Mouse (Mus musculus): ENCODE measurements around the gene Ighmbp2. TPM values are rescaled to one million over a fixed set of nuclear protein-coding genes. Genes with fewer than 3 reads are reported as not detected.

Ighmbp2 gene
- total and polyA plus RNA-seq, 3 experiments, result 7.1 to 11.2 (median 10.3) TPM

GRCm38 (mm10) chr19:3324271-3324811 is 41.5 kb upstream of the Ighmbp2 start:
- H3K9me3 ChIP-seq (replicated peaks; ENCODE audit: low read length), result peaks cover 5% of the 10 kb centered on the region
- peak overlapping the region; percentile 12; the same call in 1 of the 2 replicates for H3K9ac ChIP-seq (ENCODE audit: insufficient read depth, low read depth)
- peaks cover 2 to 29% of the 10 kb centered on the region in 2 experiments for H3K4me1 ChIP-seq (ENCODE audit: control insufficient read depth in 1 of 2, insufficient read depth in 2 of 2)
- H3K27ac ChIP-seq (ENCODE audit: insufficient read depth, low read depth), result peak overlapping the region; percentile 48; the same call in 1 of the 2 replicates
- H3K4me3 ChIP-seq (replicated peaks in 1 of 3; ENCODE audit: low read depth in 2 of 3, low read length in 2 of 3, poor library complexity in 1 of 3), result peak overlapping the region; percentile 52 to 72 (median 59)
- peak overlapping the region; percentile 55 for H3K4me2 ChIP-seq (ENCODE audit: insufficient read depth, low read depth, poor library complexity, severe bottlenecking)
- no peaks in the 10 kb centered on the region for H3K36me3 ChIP-seq (replicated peaks in 1 of 2; ENCODE audit: control insufficient read depth in 1 of 2, insufficient read depth in 1 of 2, low read length in 1 of 2)
- in situ Hi-C loops (cut with MboI; ENCODE audit: low pct_ligation_motif_present, low pct_unique_long_range_greater_than_20kb, low sequenced_read_pairs) (no loop called here), dilution Hi-C loops (cut with MboI; ENCODE audit: extremely low pct_ligation_motif_present, extremely low pct_unique_long_range_greater_than_20kb, low sequenced_read_pairs) (no loop called here)
- peak; percentile 19 for DNase-seq (ENCODE audit: extremely low read depth)
- peaks cover 14% of the 10 kb centered on the region for H3K27me3 ChIP-seq (replicated peaks)
- no peak for TF ChIP-seq SIN3A (IDR thresholded peaks at IDR 0.05; ENCODE audit: low read length)
- no peak for TF ChIP-seq ZMIZ1 (IDR thresholded peaks at IDR 0.05; ENCODE audit: low read depth, low read length)
- no peak for TF ChIP-seq JUN (IDR thresholded peaks at IDR 0.05; ENCODE audit: insufficient read depth, low read depth, low read length)
- no peak for TF ChIP-seq CTCF (conservative IDR thresholded peaks at IDR 0.05 in 1 of 2, IDR thresholded peaks at IDR 0.05 in 1 of 2; ENCODE audit: low read depth in 2 of 2, low read length in 2 of 2)
- TF ChIP-seq USF2 (conservative IDR thresholded peaks at IDR 0.05; ENCODE audit: low read depth, low read length), result no peak
- TF ChIP-seq ZNF384 (IDR thresholded peaks at IDR 0.05; ENCODE audit: low read depth, low read length), result no peak
- TF ChIP-seq MAZ (IDR thresholded peaks at IDR 0.05; ENCODE audit: low read depth, low read length), result no peak
- H3K79me2 ChIP-seq (replicated peaks; ENCODE audit: control insufficient read depth, extremely low read depth, insufficient read depth, poor library complexity, severe bottlenecking), result no peaks in the 10 kb centered on the region

GRCm38 (mm10) chr19:3323753-3324270 is 41.0 kb upstream of the Ighmbp2 start:
- peaks cover 5% of the 10 kb centered on the region for H3K9me3 ChIP-seq (replicated peaks; ENCODE audit: low read length)
- H3K27ac ChIP-seq (ENCODE audit: insufficient read depth, low read depth), result no peak overlapping the region
- H3K27me3 ChIP-seq (replicated peaks), result peaks cover 18% of the 10 kb centered on the region
- H3K4me2 ChIP-seq (ENCODE audit: insufficient read depth, low read depth, poor library complexity, severe bottlenecking), result peak overlapping the region; percentile 55
- no peaks in the 10 kb centered on the region for H3K36me3 ChIP-seq (replicated peaks in 1 of 2; ENCODE audit: control insufficient read depth in 1 of 2, insufficient read depth in 1 of 2, low read length in 1 of 2)
- no peaks in the 10 kb centered on the region for H3K79me2 ChIP-seq (replicated peaks; ENCODE audit: control insufficient read depth, extremely low read depth, insufficient read depth, poor library complexity, severe bottlenecking)
- DNase-seq (ENCODE audit: extremely low read depth), result no peak
- H3K4me1 ChIP-seq (ENCODE audit: control insufficient read depth in 1 of 2, insufficient read depth in 2 of 2), result peaks cover 2 to 29% of the 10 kb centered on the region in 2 experiments
- peak overlapping the region; percentile 52 to 72 (median 59) for H3K4me3 ChIP-seq (replicated peaks in 1 of 3; ENCODE audit: low read depth in 2 of 3, low read length in 2 of 3, poor library complexity in 1 of 3)
- in situ Hi-C loops (cut with MboI; ENCODE audit: low pct_ligation_motif_present, low pct_unique_long_range_greater_than_20kb, low sequenced_read_pairs) (no loop called here), dilution Hi-C loops (cut with MboI; ENCODE audit: extremely low pct_ligation_motif_present, extremely low pct_unique_long_range_greater_than_20kb, low sequenced_read_pairs) (no loop called here)
- H3K9ac ChIP-seq (ENCODE audit: insufficient read depth, low read depth), result 0 out of 2 replicates have a peak overlapping the region, but pooled peaks have one; percentile 2
- TF ChIP-seq ELF1 (IDR thresholded peaks at IDR 0.05; ENCODE audit: low read depth, low read length) (no peak), POLR2A (IDR thresholded peaks at IDR 0.05; ENCODE audit: low read depth, low read length) (no peak), JUND (conservative IDR thresholded peaks at IDR 0.05; ENCODE audit: low read depth, low read length) (no peak), CTCF (conservative IDR thresholded peaks at IDR 0.05 in 1 of 2, IDR thresholded peaks at IDR 0.05 in 1 of 2; ENCODE audit: low read depth in 2 of 2, low read length in 2 of 2) (no peak), CHD2 (IDR thresholded peaks at IDR 0.05; ENCODE audit: low read length) (no peak), RAD21 (IDR thresholded peaks at IDR 0.05; ENCODE audit: low read depth, low read length) (no peak), ETS1 (conservative IDR thresholded peaks at IDR 0.05; ENCODE audit: low read depth, low read length) (no peak), JUN (IDR thresholded peaks at IDR 0.05; ENCODE audit: insufficient read depth, low read depth, low read length) (no peak), PAX5 (IDR thresholded peaks at IDR 0.05; ENCODE audit: low read length) (no peak), TCF12 (IDR thresholded peaks at IDR 0.05; ENCODE audit: low read depth, low read length) (no peak), POLR2AphosphoS2 (IDR thresholded peaks at IDR 0.05; ENCODE audit: low read depth, low read length) (no peak), MYC (IDR thresholded peaks at IDR 0.05; ENCODE audit: low read depth, low read length) (no peak), USF2 (conservative IDR thresholded peaks at IDR 0.05; ENCODE audit: low read depth, low read length) (peak; percentile 77), MEF2A (IDR thresholded peaks at IDR 0.05; ENCODE audit: borderline replicate concordance, low read depth, low read length) (no peak), ZKSCAN1 (IDR thresholded peaks at IDR 0.05; ENCODE audit: borderline replicate concordance, low read depth, low read length) (no peak), ZNF384 (IDR thresholded peaks at IDR 0.05; ENCODE audit: low read depth, low read length) (no peak), MXI1 (IDR thresholded peaks at IDR 0.05; ENCODE audit: low read depth, low read length) (no peak; the same call in 1 of the 2 replicates), E2F4 (IDR thresholded peaks at IDR 0.05; ENCODE audit: insufficient replicate concordance, low read depth, low read length) (no peak), MAX (IDR thresholded peaks at IDR 0.05; ENCODE audit: low read length) (peak; percentile 70), KAT2A (IDR thresholded peaks at IDR 0.05; ENCODE audit: insufficient replicate concordance, low read length) (no peak), CHD1 (IDR thresholded peaks at IDR 0.05; ENCODE audit: low read depth, low read length) (no peak), RCOR1 (conservative IDR thresholded peaks at IDR 0.05; ENCODE audit: low read depth, low read length) (no peak), SMC3 (IDR thresholded peaks at IDR 0.05; ENCODE audit: low read depth, low read length) (no peak), BHLHE40 (IDR thresholded peaks at IDR 0.05; ENCODE audit: low read depth, low read length) (peak; percentile 79), MAFK (IDR thresholded peaks at IDR 0.05; ENCODE audit: insufficient replicate concordance, low read length) (no peak), USF1 (IDR thresholded peaks at IDR 0.05; ENCODE audit: low read depth, low read length) (peak; percentile 89), EP300 (IDR thresholded peaks at IDR 0.05; ENCODE audit: low read length) (no peak), MAZ (IDR thresholded peaks at IDR 0.05; ENCODE audit: low read depth, low read length) (no peak), NELFE (IDR thresholded peaks at IDR 0.05; ENCODE audit: low read depth, low read length) (no peak), TBP (conservative IDR thresholded peaks at IDR 0.05; ENCODE audit: low read depth, low read length) (no peak)

Data from CH12.LX (cell line).